Mouse (Mus musculus) midbrain, embryonic 14.5 days (tissue): ENCODE measurements around the gene Gm45337. TPM values are rescaled to one million over a fixed set of nuclear protein-coding genes. Genes with fewer than 3 reads are reported as not detected.

Source experiments
- ATAC-seq: fragments of 200-750 bp; cut with Nextera tagmentation; 2 replicates; pipeline ENCODE4 v1.8.0; 2017; ENCODE audit warnings: moderate number of reproducible peaks, moderate library complexity; ENCODE audit not compliant: low FRiP score, low TSS enrichment
- DNase-seq: peaks from one replicate; pipeline ENCODE4 v3.0.0-alpha.2; 2015
- H3K27ac ChIP-seq: fragments of 300-500 bp; sonication (generic); replicated peaks from 2 replicates; pipeline ENCODE4 v1.5.1; 2014; ENCODE audit warnings: mild to moderate bottlenecking, low read depth, low read length, moderate library complexity
- H3K27me3 ChIP-seq: fragments of 300-500 bp; sonication (generic); 2 replicates; pipeline ENCODE4 v1.6.1; 2014; ENCODE audit warnings: low read length, control low read depth, mixed read lengths; ENCODE audit not compliant: control insufficient read depth, insufficient read depth
- H3K36me3 ChIP-seq: fragments of 300-500 bp; sonication (generic); 2 replicates; pipeline ENCODE4 v1.6.1; 2014; ENCODE audit warnings: low read length, control low read depth; ENCODE audit not compliant: control insufficient read depth, insufficient read depth
- H3K4me1 ChIP-seq: fragments of 300-500 bp; sonication (generic); 2 replicates; pipeline ENCODE4 v1.6.1; 2014; ENCODE audit warnings: mild to moderate bottlenecking, antibody characterized with exemption, low read length, control low read depth; ENCODE audit not compliant: control insufficient read depth, insufficient read depth
- H3K4me2 ChIP-seq: fragments of 300-500 bp; sonication (generic); 2 replicates; pipeline ENCODE4 v1.6.1; 2014; ENCODE audit warnings: mild to moderate bottlenecking, low read length, moderate library complexity
- H3K4me3 ChIP-seq: fragments of 300-500 bp; sonication (generic); replicated peaks from 2 replicates; pipeline ENCODE4 v1.5.1; 2014; ENCODE audit warnings: low read depth, low read length
- H3K9ac ChIP-seq: fragments of 300-500 bp; sonication (generic); replicated peaks from 2 replicates; pipeline ENCODE4 v1.6.1; 2014; ENCODE audit warnings: mild to moderate bottlenecking, low read length, moderate library complexity
- H3K9me3 ChIP-seq: fragments of 300-500 bp; sonication (generic); 2 replicates; pipeline ENCODE4 v1.6.1; 2016; ENCODE audit warnings: low read length, control low read depth, mixed read lengths; ENCODE audit not compliant: control insufficient read depth
- WGBS: fragments of 180-500 bp; shearing (Covaris S2); extraction: QIAGEN DNeasy Blood & Tissue Kit; methylation state at CpG from one replicate; pipeline ENCODE4 v1.1.7; 2014; 5-methylcytosine and 5-hydroxymethylcytosine counted together
- polyA plus RNA-seq: library from polyadenylated mRNA; unstranded; fragments of >200 nt; fragmentation: Nextera tagmentation; extraction: Ambion mirVana; gene quantifications from 2 replicates; pipeline ENCODE4 v1.2.1, GENCODE M21; 2014

Gene Gm45337
- polyA plus RNA-seq, 1 experiment from 2014 or later, result not detected

DNA sequence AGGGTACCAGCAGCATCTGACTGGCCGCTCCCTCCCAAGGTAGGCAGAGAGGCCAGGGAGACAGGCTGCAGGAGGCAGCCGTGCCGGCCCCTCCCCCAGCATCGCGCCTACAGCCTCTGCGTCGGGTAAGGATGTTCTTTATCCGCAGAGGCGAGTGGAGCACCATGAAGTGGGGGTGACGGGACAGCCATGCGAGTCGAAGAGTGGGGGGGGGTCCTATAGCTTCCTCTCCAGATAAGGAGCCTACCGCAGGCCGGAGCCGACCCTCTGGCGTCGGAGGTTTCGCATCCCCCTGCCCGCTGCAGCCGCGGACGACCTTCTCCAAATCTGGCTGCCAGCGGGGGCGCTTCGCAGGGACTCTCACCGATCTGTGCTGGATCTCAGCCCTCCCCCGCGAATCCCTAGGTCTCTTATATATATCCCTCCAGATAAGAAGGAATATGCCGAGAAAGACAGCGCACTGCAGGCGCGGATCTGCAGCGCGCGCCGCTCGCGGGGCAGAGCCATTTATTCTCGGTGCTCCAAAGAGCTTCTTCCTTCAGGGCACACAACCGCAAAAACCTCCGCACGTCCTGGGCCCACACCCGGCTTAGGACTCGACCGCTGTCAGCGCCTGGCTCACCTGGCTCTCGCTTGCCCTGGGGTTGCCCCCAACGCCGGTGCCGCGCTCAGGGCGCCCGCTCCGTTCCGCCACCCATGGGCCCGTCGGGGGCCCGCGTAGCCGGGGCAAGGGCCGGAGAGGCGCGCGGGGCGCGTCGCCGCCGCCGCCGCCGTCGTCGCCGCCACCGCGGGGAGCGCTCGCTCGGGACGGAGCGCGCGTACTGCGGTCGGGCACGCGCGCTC is 49.9 kb downstream of the Gm45337 start:
- ATAC-seq, result peak; percentile 29

DNA sequence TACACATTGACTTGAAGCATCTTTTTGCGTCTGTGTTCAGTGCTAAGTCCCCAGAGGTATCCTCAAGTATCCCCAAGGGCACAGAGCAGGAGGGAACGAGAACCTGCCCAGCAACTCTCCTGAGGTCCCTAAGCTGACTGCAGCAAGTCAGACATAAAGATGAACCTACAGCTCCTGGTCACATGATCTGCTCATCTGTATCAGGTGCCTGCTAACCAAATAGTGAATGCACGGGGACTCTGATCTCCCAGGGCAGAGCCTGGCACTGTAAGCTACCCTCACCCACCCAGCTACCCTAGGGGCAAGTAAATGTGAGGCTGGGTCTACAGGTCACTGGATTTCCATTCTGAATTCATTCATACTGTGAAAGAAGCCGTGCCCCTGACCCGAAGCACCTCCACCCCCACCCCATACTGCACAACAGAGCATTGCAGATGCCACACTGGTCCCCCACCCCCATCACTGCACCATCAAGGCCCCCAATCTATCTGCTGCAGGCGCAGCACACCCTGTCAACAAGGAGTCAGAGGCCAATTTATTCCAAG is 50.6 kb downstream of the Gm45337 start:
- 16% methylated on average over 6 of the region's 6 CpGs for WGBS
- Histone ChIP-seq H3K27ac (peak overlapping the region; percentile 97), H3K36me3 (peaks cover 5% of the 10 kb centered on the region; the same call in 1 of the 2 replicates), H3K4me3 (peak overlapping the region; percentile 91), H3K27me3 (peaks cover 6% of the 10 kb centered on the region; the same call in 1 of the 2 replicates), H3K9me3 (no peaks in the 10 kb centered on the region), H3K4me2 (peak overlapping the region; percentile 80), H3K4me1 (peaks cover 60% of the 10 kb centered on the region), H3K9ac (peak overlapping the region; percentile 99)
- no peak for DNase-seq
- no peak for ATAC-seq

More for the DNA sequence above, 49.9 kb downstream of the Gm45337 start:
- Histone ChIP-seq H3K4me2 (peak overlapping the region; percentile 80), H3K36me3 (peaks cover 3% of the 10 kb centered on the region; the same call in 1 of the 2 replicates), H3K9me3 (no peaks in the 10 kb centered on the region), H3K9ac (peak overlapping the region; percentile 99), H3K4me1 (peaks cover 52% of the 10 kb centered on the region), H3K27ac (peak overlapping the region; percentile 97), H3K4me3 (peak overlapping the region; percentile 91), H3K27me3 (peaks cover 6% of the 10 kb centered on the region; the same call in 1 of the 2 replicates)
- under 1% methylated on average over 88 of the region's 89 CpGs for WGBS
- DNase-seq, result peak; percentile 74

Other genes starting within 250 kb of the Gm45337 start
- 61.9 and 79.7 TPM in 2 replicates for gene Tollip, start 226.1 kb downstream of the Gm45337 start, polyA plus RNA-seq
- 23.9 and 33.5 TPM in 2 replicates for gene Brsk2, start 194.9 kb downstream of the Gm45337 start, polyA plus RNA-seq
- 53.5 and 57.2 TPM in 2 replicates for gene Mob2, start 83.5 kb downstream of the Gm45337 start, polyA plus RNA-seq
- gene Dusp8, start 48.8 kb downstream of the Gm45337 start, polyA plus RNA-seq, result 112 and 126 TPM in 2 replicates
- 0.34 TPM in 1 of 2 replicates, not detected in the other for gene Gm45618, start 23.9 kb downstream of the Gm45337 start, polyA plus RNA-seq
- not detected in 2 replicates for gene Gm39115, start 8.6 kb downstream of the Gm45337 start, polyA plus RNA-seq
- gene Gm29735, start 12.5 kb upstream of the Gm45337 start, polyA plus RNA-seq, result not detected in 2 replicates
- gene Gm4553, start 21.1 kb upstream of the Gm45337 start, polyA plus RNA-seq, result not detected in 2 replicates
- not detected in 2 replicates for gene Krtap5-2, start 31.4 kb upstream of the Gm45337 start, polyA plus RNA-seq
- not detected in 2 replicates for gene Gm10153, start 45.8 kb upstream of the Gm45337 start, polyA plus RNA-seq
- gene Krtap5-3, start 56.8 kb upstream of the Gm45337 start, polyA plus RNA-seq, result not detected in 2 replicates
- gene Gm7579, start 67.3 kb upstream of the Gm45337 start, polyA plus RNA-seq, result not detected in 2 replicates
- not detected in 2 replicates for gene Krtap5-5, start 85.4 kb upstream of the Gm45337 start, polyA plus RNA-seq
- gene Gm40460, start 96.5 kb upstream of the Gm45337 start, polyA plus RNA-seq, result not detected in 2 replicates
- gene Gm2431, start 113.7 kb upstream of the Gm45337 start, polyA plus RNA-seq, result not detected in 2 replicates
- gene Gm4559, start 129.8 kb upstream of the Gm45337 start, polyA plus RNA-seq, result not detected in 2 replicates
- not detected in 2 replicates for gene Krtap5-1, start 152.5 kb upstream of the Gm45337 start, polyA plus RNA-seq
- not detected in 2 replicates for gene Krtap5-4, start 158.9 kb upstream of the Gm45337 start, polyA plus RNA-seq
- gene Ifitm10, start 229.1 kb upstream of the Gm45337 start, polyA plus RNA-seq, result 3.9 and 6.1 TPM in 2 replicates
- 1.8 TPM in 1 of 2 replicates, not detected in the other for gene Gm49369, start 238.1 kb upstream of the Gm45337 start, polyA plus RNA-seq
- gene Ctsd, start 243.4 kb upstream of the Gm45337 start, polyA plus RNA-seq, result 208 and 229 TPM in 2 replicates